Mouse (Mus musculus): Measurements from ENCODE around the gene Ghsr.

GRCm38 (mm10) chr3:27359100-27359720 lies 11.9 kb upstream of the Ghsr start:
- TF ChIP-seq ZNF384 (IDR thresholded peaks at IDR 0.05; ENCODE audit: low read depth, low read length) = no peak
- TF ChIP-seq MAFK (IDR thresholded peaks at IDR 0.05; ENCODE audit: insufficient read depth, low read depth, low read length) = no peak
- TF ChIP-seq CHD2 (IDR thresholded peaks at IDR 0.05; ENCODE audit: low read depth, low read length) = no peak
- no peak for TF ChIP-seq HCFC1 (IDR thresholded peaks at IDR 0.05; ENCODE audit: borderline replicate concordance, insufficient read depth, low read length)

Measured in ES-E14 (cell line).